Mouse (Mus musculus): ENCODE data around the gene Mgat4e.
A peak's percentile ranks its signal among the peaks of the same experiment; 100 is the strongest.

Mgat4e gene

DNA sequence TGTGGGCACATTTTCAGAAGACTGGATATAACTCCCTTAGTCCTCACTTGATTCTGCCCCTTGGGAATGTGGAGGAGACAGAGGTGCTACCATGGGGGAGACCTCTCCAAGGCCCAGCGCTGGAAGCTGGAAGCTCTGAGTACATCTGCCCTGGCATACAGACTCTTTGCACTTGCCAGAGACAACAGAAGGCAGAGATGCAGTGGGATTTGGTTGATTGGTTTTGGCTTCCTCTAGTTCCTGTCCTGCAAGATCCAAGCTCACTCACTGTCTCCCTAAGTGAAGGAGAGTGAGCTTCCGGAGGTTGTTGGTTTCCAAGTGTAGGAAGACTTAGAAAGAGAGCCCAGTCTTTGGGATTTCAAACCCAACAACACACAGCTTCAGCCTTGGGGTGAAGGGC is 33.6 kb downstream of the Mgat4e start:
- DNase-seq (ENCODE audit: low read depth in 2 of 2, low spot score in 2 of 2), result no peak

DNA sequence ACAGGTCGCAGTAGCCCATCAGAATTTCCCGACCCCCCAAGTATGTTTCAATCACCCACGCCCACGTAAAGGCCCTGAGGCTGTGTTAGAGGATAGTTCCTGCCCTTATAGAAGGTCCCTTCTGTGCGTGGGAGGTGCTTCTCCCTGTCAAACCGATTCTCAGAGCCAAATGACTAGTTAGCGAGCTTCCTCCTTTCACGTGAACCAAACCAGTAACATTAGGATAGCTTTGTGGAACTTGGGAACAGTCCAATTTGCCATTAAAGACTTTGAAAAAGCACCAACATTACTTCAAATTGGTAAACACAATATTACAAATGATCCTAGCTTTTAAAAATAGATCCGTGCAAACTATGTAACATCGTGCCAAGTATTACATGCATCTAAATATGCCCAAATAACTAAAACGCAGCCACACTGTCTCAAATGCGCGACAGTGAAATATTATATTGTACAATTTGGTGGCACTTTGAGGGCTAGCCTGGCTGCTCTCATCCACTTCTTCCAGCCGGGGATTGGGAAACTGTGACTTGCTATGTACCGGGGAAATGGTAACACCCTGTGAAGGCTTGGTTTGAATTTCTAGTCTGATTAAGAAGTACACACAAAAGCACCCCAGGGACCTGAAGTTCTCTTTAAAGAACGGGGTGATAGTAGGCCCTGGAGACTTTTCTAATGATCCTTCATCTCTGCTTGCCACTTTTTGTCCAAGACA is 35.4 kb downstream of the Mgat4e start:
- no peak for DNase-seq (ENCODE audit: low read depth in 2 of 2, low spot score in 2 of 2)

DNA sequence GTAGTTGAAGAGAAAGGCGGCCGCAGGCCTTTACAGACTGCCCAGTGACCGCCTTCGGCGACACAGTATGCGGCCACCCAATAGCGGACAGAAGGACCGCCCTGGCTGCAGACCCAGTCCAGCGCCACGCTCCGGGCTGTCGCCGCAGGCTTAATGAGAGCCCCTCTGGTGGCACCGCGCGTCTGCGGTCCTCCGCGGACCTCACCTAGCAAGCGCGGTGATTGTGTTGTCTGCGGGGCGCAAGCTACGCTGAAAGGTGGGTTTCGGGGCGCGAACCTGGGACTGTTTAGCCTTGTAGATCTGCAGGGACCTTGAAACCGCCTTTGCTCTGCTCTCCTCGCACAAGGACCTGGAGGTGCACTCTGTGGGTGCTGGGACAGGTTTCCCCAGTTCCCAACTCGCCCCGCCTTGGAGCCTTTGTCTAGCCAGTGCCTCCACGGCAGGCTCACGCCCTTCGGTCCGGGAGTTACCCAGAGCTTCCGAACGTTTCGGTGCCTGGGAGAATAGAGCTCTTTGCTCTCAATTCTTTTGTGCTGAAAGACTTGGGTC is 36.1 kb downstream of the Mgat4e start:
- no peak for DNase-seq (ENCODE audit: low read depth in 2 of 2, low spot score in 2 of 2)

DNA sequence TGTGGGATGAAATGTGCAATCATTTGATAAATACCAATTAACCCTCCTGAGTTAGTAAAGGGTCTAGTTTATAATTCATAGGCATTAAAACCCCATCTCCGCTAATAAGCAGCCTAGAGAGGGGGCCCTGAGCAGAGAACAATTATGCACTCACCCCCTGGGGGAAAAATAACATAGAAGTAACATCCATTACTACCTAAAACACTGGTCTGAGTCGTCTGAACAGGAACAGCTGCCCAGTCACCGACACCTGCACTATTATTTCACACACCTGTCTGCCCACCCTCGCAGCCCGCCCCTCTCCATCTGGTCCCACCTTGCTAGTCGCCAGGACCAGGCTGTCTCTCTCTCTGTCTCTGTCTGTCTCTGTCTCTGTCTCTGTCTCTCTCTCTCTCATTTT is 36.9 kb downstream of the Mgat4e start:
- no peak for DNase-seq (ENCODE audit: low read depth in 2 of 2, low spot score in 2 of 2)

DNA sequence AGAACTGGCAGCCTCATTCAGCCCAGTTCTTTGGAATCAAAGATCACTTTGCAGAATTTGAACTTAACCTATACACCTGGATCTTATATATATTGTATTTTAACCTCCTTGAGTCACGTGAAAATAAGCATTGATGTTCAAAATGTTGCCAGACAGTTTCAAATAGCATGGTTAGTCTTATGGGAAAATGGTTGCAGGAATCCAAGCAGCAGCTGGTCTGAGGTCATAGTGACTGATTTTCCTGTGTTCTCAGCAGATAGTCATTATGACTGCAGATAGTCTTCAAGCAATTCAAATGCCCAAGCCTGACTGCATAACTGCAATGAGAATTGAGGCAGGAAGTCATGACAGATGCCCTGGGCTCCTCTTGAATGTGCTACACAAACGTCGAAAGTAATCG is 37.3 kb downstream of the Mgat4e start:
- no peak for DNase-seq (ENCODE audit: low read depth in 2 of 2, low spot score in 2 of 2)

DNA sequence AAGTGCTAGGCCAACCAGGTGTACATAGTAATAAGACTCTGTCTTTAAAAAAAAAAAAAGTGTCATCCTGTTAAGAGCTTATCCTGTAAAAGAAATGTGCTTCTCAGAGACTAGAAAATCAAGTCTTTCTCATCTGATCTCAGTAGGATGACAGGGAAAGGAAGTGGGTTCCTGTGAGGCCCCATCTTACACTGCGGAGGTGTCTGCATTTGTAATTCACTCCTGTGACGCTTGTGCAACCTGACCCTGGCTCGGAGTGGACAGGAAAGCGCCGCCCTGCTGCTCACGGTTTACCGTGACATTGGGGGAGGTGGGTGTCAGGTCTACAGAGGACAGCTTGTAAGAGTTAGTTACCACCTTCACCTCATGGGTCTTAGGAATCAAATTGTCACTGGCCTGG is 39.5 kb downstream of the Mgat4e start:
- DNase-seq (ENCODE audit: low read depth in 2 of 2, low spot score in 2 of 2), result peak in 1 of 2 experiments; percentile 31

DNA sequence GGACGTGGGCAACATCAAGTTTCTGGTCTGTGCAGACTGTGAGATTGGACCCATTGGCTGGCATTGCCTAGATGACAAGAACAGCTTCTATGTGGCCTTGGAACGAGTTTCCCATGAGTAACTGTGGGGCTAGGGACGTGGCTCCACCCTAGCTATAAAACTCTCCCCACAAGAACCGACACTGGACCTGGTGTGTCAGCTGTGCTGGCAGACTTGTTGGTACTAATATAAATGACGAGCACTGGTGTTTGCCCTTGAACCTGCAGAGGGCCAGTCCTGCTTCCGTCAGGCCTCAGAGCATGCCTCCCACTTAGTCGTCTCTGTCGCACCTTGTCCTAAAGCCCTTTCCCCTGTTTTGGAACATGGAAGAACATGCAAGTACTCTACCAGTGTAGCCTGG is 43.3 kb downstream of the Mgat4e start:
- DNase-seq (ENCODE audit: low read depth in 2 of 2, low spot score in 2 of 2), result no peak

DNA sequence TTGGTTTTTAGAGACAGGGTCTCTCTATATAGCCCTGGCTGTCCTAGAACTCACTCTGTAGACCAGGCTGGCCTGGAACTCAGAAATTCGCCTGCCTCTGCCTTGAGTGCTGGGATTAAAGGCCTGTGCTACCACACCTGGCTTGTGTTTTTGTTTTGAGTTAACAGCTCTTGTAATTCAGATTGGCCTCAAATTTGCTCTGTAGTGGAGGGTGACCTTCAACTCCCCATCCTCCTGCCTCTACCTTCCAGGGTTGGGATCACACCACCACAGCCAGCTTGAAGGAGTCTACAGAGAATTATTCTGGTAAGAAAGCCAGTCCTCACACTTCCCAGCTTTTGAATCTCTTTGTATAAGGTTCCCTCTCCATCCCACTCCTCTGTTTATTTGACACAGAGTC is 48.6 kb downstream of the Mgat4e start:
- no peak for DNase-seq (ENCODE audit: low read depth in 2 of 2, low spot score in 2 of 2)

DNA sequence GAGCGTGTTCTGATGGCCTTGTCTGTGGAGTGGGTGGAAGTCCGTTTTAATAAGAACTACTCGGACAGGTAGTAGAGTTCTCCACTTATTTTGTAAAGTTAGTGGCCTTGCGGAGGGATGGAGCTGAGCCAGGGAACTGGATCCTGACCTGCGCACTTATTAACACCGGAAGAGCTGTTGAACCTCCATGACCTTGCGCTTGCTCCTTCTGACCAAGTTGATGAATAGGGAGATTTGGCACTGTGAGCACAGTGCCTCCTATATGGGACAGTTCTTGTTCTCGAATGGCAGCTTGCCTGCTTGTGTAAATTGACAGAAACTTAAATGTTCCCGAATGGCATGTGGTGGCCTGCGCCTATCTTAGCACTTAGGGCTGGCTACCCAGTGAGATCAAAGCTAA is 53.5 kb downstream of the Mgat4e start:
- DNase-seq (ENCODE audit: low read depth in 2 of 2, low spot score in 2 of 2), result no peak

DNA sequence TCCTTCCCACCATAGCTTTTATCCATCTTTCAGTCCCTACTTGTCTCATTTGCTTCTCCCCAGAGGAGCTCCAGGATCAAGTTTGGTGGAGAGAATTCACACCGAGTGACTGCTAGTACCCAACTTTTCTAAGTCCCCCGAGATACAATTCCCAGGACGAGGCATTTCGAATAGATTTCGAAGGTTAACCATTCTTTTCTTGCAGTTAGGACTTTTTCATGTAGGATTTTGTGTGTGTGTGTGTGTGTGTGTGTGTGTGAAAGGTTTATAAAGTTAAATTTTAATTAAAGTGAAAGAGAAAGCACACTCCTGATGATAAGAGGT is 54.3 kb downstream of the Mgat4e start:
- no peak for DNase-seq (ENCODE audit: low read depth in 2 of 2, low spot score in 2 of 2)

DNA sequence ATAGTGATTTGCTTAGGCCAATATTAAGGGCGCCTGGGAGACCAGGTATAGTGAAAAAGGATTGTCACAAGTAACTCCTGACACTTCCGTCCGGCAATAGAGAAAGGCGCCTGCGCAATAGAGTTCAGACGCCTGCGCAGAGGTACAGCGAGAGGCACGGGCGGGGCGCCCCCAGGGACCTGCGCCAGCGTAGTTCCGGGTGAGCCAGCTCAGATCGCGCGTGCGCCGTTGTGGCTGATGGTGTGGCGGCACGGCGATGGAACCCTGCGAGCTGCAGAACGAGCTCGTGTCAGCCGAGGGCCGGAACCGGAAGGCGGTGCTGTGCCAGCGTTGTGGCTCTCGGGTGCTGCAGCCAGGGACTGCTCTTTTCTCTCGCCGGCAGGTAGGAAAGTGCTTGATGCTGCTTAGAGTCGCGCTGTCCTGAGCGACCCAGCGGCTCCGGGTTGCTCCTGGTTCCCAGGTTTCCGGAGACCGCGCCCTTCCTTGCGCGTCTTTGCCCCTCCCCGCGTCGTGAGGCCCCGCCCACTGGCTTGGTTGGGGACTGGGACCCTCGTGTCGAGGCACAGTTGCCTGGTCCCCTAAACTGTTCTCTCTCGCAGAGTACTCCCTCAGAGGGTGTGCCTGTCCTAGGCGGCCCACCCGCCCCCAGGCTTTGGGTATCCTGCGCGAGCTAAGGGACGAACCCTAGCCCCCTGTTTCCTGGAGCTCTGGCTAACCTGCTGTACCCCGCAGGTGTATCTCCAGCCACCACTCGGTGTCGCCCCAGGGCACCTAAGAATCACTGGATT is 54.9 kb downstream of the Mgat4e start, which contains the start of gene Rabif:
Gene Rabif, plus strand, starts transcription at position 221 of the 788 bp plus-strand sequence.
- DNase-seq (ENCODE audit: low read depth in 2 of 2, low spot score in 2 of 2), result peak; percentile 98 to 99

DNA sequence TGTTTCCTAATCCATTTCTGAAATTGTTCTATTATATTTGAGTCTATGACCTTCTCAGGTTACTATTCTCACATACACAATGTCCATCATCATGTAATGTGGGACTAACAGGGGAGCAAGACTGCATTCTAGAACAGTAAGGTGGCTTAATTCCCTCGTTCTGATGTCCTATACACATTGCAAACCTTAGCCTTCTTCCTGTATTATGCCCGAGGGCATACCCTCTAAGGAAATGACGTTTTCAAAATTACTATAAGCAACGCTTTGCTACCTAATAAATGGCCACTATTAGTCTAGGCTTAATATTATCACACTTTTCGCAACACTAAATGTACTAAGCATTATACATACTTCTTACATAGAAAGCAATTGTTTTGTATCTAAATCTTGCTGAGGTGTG is 55.5 kb downstream of the Mgat4e start:
- no peak for DNase-seq (ENCODE audit: low read depth in 2 of 2, low spot score in 2 of 2)

DNA sequence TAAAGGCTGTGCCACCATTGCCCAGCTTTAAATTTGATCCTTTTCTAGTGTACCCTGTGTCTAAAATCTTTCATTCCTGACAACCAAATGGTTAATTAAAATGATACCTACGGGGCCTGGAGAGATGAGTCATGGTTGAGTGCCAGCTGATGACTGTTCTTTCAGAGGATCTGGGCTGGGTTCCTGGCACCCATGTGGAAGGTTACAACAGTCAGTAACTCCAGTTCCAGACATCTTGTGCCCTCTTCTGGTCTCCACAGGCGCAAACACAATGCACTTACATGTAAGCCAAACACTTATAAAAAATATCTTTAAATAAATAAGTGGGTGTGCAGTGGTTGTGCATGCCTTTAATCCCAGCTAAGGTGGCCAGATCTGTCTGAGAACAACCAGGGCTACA is 56.0 kb downstream of the Mgat4e start:
- DNase-seq (ENCODE audit: low read depth in 2 of 2, low spot score in 2 of 2), result no peak

DNA sequence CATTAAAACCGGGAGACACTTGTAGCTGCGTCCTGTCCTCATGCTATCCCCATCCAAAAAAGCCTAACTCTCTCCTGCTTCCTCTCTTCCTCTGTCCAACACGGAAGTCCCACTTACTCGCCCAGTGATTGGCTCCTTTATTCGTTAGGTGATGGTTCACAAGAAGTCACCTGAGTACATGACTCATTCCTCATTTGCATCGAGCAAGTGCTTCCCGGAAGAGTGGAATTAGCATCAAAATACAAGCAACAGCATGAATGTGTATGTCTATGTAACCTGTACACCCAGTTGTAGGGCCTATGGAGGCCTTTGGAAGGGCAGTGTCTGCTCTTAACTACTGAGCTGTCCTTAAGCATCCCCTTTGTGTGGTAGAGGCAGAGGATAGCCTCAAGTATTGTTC is 57.2 kb downstream of the Mgat4e start:
- no peak for DNase-seq (ENCODE audit: low read depth in 2 of 2, low spot score in 2 of 2)
